Mouse (Mus musculus): ENCODE results near the gene Mdn1. TPM values are rescaled to one million over a fixed set of nuclear protein-coding genes. Genes with fewer than 3 reads are reported as not detected.

Gene Mdn1
- polyA plus RNA-seq (2014; fragmentation: Nextera tagmentation; extraction: Ambion mirVana) = 12.3 and 20.1 TPM in 2 replicates

DNA sequence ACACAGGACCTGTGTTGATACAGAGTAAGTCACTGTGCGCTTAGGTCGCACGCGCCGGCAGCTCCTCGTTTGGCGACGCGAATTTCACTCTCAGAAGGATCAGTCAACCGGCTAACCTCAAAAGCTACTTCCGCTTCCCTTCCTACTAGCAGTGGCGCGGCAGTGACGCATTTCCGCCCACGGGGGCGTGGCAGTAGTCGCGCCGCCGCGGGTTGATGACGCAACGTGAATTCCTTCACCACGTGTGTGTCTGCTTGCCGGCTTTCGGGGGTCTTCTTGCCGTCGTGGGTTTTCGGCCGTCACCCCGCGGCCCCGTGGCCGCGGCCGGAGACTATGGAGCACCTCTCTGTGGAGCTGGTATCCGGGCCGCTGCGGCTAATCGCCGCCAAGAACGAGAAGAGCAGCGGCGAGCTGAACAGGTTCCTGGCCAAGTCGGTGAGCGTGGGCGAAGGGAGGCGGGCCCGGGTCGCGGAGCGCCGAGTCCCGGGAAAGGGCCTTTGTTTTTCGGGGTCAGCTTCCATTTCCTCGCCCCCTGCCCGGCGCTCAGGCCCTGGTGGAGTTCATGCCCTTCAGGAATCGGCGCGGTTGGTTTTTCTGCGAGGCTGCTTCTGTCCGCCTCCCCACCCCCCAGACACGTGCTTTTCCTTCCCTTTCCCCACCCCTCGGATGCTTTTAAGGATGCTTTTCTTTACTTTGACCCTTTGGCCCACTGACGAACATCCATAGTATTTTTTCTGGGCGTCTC lies at the start of gene Mdn1:
TSS of gene Mdn1 (plus strand) at position 202 of the 745 bp plus-strand sequence.
- ATAC-seq (peak; percentile 97), DNase-seq (ENCODE audit: low spot score) (peak; percentile 98)
- WGBS = under 1% methylated on average over 65 of the region's 68 CpGs
- Histone ChIP-seq H3K4me1 (ENCODE audit: control insufficient read depth, insufficient read depth, low read length) (peaks cover 7% of the 10 kb centered on the region), H3K9ac (ENCODE audit: low read length) (peak within 1 kb of the TSS; percentile 70), H3K4me3 (ENCODE audit: low read depth, low read length) (peak within 1 kb of the TSS; percentile 95), H3K27me3 (replicated peaks; ENCODE audit: control insufficient read depth, insufficient read depth, low read length) (no peaks in the 10 kb centered on the region), H3K9me3 (replicated peaks; ENCODE audit: control insufficient read depth, low read length) (no peaks in the 10 kb centered on the region), H3K36me3 (ENCODE audit: control insufficient read depth, insufficient read depth, low read length) (peaks cover 13% of the 10 kb centered on the region), H3K27ac (ENCODE audit: low read depth, low read length) (peak within 1 kb of the TSS; percentile 82), H3K4me2 (ENCODE audit: low read length) (peak within 1 kb of the TSS; percentile 73)

DNA sequence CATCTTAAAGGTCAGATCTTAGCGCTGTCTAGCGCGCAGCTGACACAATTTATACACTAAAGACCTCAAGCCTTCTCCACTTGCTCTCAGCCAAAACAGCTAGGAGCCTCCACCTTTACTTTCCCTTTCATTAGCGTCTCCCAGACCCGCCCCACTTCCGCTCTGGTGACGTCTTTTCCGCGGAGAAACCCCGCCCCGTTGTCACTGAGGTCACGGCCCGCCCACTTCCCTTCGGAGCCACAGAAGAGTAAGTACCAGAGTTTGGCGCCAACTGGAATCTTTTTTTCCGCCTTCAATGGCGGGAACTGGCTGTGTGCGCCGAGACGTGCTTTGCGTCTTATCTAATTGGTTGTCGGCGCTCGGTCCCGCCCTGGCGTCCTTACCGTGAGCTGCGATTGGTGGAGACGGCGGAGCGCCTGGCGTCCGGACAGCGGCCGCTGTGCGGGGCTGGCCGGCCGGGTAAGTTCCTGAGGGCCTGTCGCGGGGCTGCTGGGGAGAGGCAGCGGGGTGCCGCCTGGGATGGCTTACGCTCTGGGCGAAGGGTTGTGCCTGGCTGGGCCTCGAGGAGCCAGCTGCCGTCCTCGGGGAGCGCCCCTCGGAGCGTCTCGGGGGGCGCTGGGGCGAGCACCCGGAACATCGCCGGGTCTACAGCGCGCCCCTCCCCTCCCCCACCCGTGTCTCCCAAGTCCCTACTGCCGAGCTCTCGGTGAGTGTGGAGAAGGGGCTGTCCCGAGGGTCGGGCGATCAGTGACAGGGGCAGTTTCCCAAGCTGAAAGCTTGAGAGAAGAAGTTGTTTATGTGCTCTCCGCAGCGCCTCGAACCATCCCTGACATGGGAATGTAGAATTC lies 41.7 kb upstream of the Mdn1 start, which contains the start of gene Casp8ap2:
TSS of gene Casp8ap2 (plus strand) at position 418 of the 848 bp plus-strand sequence.
- DNase-seq (ENCODE audit: low spot score) (peak; percentile 100), ATAC-seq (peak; percentile 100)
- peak within 1 kb of the TSS; percentile 80 for H3K4me3 ChIP-seq (ENCODE audit: low read depth, low read length)
- H3K36me3 ChIP-seq (ENCODE audit: control insufficient read depth, insufficient read depth, low read length) = 0 out of 2 replicates have a peak, but pooled peaks cover 4% of the 10 kb centered on the region
- H3K4me2 ChIP-seq (ENCODE audit: low read length) = peak within 1 kb of the TSS; percentile 66
- H3K4me1 ChIP-seq (ENCODE audit: control insufficient read depth, insufficient read depth, low read length) = peaks cover 11% of the 10 kb centered on the region; the same call in 1 of the 2 replicates
- WGBS = under 1% methylated on average over 66 of the region's 67 CpGs
- no peaks in the 10 kb centered on the region for H3K27me3 ChIP-seq (replicated peaks; ENCODE audit: control insufficient read depth, insufficient read depth, low read length)
- H3K27ac ChIP-seq (ENCODE audit: low read depth, low read length) = peak within 1 kb of the TSS; percentile 80
- H3K9ac ChIP-seq (ENCODE audit: low read length) = peak within 1 kb of the TSS; percentile 72
- no peaks in the 10 kb centered on the region for H3K9me3 ChIP-seq (replicated peaks; ENCODE audit: control insufficient read depth, low read length)

- ATAC-seq = no peak
- Histone ChIP-seq H3K9me3 (replicated peaks; ENCODE audit: control insufficient read depth, low read length) (no peaks in the 10 kb centered on the region), H3K4me3 (ENCODE audit: low read depth, low read length) (no peak overlapping the region), H3K27ac (ENCODE audit: low read depth, low read length) (no peak overlapping the region), H3K9ac (ENCODE audit: low read length) (no peak overlapping the region), H3K27me3 (replicated peaks; ENCODE audit: control insufficient read depth, insufficient read depth, low read length) (no peaks in the 10 kb centered on the region), H3K36me3 (ENCODE audit: control insufficient read depth, insufficient read depth, low read length) (peaks cover 11% of the 10 kb centered on the region; the same call in 1 of the 2 replicates), H3K4me1 (ENCODE audit: control insufficient read depth, insufficient read depth, low read length) (peaks cover 2% of the 10 kb centered on the region; the same call in 1 of the 2 replicates), H3K4me2 (ENCODE audit: low read length) (no peak overlapping the region)
- DNase-seq (ENCODE audit: low spot score) = no peak
Measured at GRCm38 (mm10) chr4:32621637-32622036, 35.3 kb upstream of the Mdn1 start.

DNA sequence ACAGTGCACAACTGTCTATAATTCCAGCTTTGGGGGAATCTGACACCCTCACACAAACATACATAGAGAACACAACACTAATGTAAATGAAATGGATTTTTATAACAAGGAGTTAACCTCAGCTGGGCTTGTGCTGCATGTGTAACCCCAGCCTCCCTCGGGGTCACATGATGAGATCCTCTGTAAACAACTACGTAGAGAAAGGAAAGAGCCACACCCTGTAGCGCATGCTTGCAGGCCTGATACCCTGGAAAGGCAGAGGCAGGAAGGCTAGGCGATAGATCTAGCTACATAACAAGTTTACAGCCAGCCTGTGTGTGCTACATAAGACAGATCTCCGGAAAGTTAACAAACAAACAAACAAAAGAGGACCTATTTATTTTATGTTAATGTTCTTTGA lies 5.2 kb upstream of the Mdn1 start:
- no peak overlapping the region for H3K4me3 ChIP-seq (ENCODE audit: low read depth, low read length)
- H3K4me1 ChIP-seq (ENCODE audit: control insufficient read depth, insufficient read depth, low read length) = no peaks in the 10 kb centered on the region
- no peak overlapping the region for H3K27ac ChIP-seq (ENCODE audit: low read depth, low read length)
- no peak for DNase-seq (ENCODE audit: low spot score)
- WGBS = 91% methylated on average over 5 of the region's 5 CpGs
- no peak overlapping the region for H3K9ac ChIP-seq (ENCODE audit: low read length)
- no peak for ATAC-seq
- peaks cover 33% of the 10 kb centered on the region for H3K36me3 ChIP-seq (ENCODE audit: control insufficient read depth, insufficient read depth, low read length)
- no peak overlapping the region for H3K4me2 ChIP-seq (ENCODE audit: low read length)
- no peaks in the 10 kb centered on the region for H3K27me3 ChIP-seq (replicated peaks; ENCODE audit: control insufficient read depth, insufficient read depth, low read length)
- no peaks in the 10 kb centered on the region for H3K9me3 ChIP-seq (replicated peaks; ENCODE audit: control insufficient read depth, low read length)

- H3K9ac ChIP-seq (ENCODE audit: low read length) = peak overlapping the region; percentile 70
- no peaks in the 10 kb centered on the region for H3K9me3 ChIP-seq (replicated peaks; ENCODE audit: control insufficient read depth, low read length)
- H3K27ac ChIP-seq (ENCODE audit: low read depth, low read length) = peak overlapping the region; percentile 82
- ATAC-seq (peak; percentile 48), DNase-seq (ENCODE audit: low spot score) (peak; percentile 10)
- H3K4me2 ChIP-seq (ENCODE audit: low read length) = peak overlapping the region; percentile 73
- no peaks in the 10 kb centered on the region for H3K27me3 ChIP-seq (replicated peaks; ENCODE audit: control insufficient read depth, insufficient read depth, low read length)
- peak overlapping the region; percentile 95 for H3K4me3 ChIP-seq (ENCODE audit: low read depth, low read length)
- WGBS = 53% methylated on average over 11 of the region's 11 CpGs
- H3K4me1 ChIP-seq (ENCODE audit: control insufficient read depth, insufficient read depth, low read length) = peaks cover 7% of the 10 kb centered on the region
- H3K36me3 ChIP-seq (ENCODE audit: control insufficient read depth, insufficient read depth, low read length) = peaks cover 17% of the 10 kb centered on the region
Measured at GRCm38 (mm10) chr4:32656146-32656904, 594 bp upstream of the Mdn1 start.

DNA sequence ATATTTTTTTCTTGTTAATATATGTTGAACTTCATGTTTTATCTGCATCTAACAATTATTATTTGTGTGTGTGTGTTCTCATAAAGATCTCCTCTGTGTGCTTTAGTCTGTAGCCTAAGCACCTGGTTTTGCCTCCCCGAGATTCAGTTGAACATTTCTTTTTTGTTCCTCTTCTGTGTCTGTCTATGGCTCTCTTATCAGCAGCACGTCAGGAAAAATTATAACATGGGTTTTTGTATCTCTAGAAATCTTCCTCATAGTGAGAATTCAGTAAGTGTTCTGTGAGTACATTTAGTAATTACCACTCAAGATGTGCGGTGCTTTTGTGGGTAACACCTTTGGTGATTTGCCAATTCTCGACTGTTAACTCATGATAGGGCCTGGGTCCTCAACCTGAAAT lies 8.9 kb downstream of the Mdn1 start:
- ATAC-seq = no peak

DNA sequence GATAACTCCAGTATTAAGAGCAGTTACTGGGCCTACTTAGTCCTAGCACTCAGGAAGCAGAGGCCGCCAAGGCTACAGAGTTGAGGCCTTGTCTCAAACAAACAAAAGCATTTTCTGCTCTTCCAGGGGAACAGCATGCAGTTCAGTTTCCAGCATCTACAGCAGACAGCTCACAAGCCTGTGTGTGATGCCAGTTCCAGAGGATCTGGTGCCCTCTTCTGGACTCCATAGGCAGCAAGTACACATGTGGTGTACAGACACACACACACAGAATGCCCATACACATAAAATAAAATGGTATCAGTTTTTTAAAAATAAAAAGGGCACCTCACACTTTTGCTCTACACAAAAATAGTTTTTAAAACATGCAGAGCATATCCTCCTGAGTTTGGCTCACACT lies 11.4 kb downstream of the Mdn1 start:
- no peaks in the 10 kb centered on the region for H3K9me3 ChIP-seq (replicated peaks; ENCODE audit: control insufficient read depth, low read length)
- H3K4me1 ChIP-seq (ENCODE audit: control insufficient read depth, insufficient read depth, low read length) = no peaks in the 10 kb centered on the region
- H3K27ac ChIP-seq (ENCODE audit: low read depth, low read length) = no peak overlapping the region
- WGBS = 86% methylated on average over 1 of the region's 1 CpGs
- no peak overlapping the region for H3K9ac ChIP-seq (ENCODE audit: low read length)
- H3K4me2 ChIP-seq (ENCODE audit: low read length) = no peak overlapping the region
- peak; percentile 36 for DNase-seq (ENCODE audit: low spot score)
- no peaks in the 10 kb centered on the region for H3K27me3 ChIP-seq (replicated peaks; ENCODE audit: control insufficient read depth, insufficient read depth, low read length)
- H3K36me3 ChIP-seq (ENCODE audit: control insufficient read depth, insufficient read depth, low read length) = peaks cover 82% of the 10 kb centered on the region
- H3K4me3 ChIP-seq (ENCODE audit: low read depth, low read length) = no peak overlapping the region
- no peak for ATAC-seq

More for the DNA sequence above, 8.9 kb downstream of the Mdn1 start:
- H3K27me3 ChIP-seq (replicated peaks; ENCODE audit: control insufficient read depth, insufficient read depth, low read length) = no peaks in the 10 kb centered on the region
- no peak overlapping the region for H3K27ac ChIP-seq (ENCODE audit: low read depth, low read length)
- no peak for DNase-seq (ENCODE audit: low spot score)
- no peaks in the 10 kb centered on the region for H3K4me1 ChIP-seq (ENCODE audit: control insufficient read depth, insufficient read depth, low read length)
- H3K36me3 ChIP-seq (ENCODE audit: control insufficient read depth, insufficient read depth, low read length) = peaks cover 67% of the 10 kb centered on the region
- H3K4me2 ChIP-seq (ENCODE audit: low read length) = no peak overlapping the region
- no peak overlapping the region for H3K4me3 ChIP-seq (ENCODE audit: low read depth, low read length)
- 84% methylated on average over 4 of the region's 4 CpGs for WGBS
- H3K9ac ChIP-seq (ENCODE audit: low read length) = no peak overlapping the region
- no peaks in the 10 kb centered on the region for H3K9me3 ChIP-seq (replicated peaks; ENCODE audit: control insufficient read depth, low read length)

GRCm38 (mm10) chr4:32669825-32670224 lies 12.9 kb downstream of the Mdn1 start:
- WGBS = 86% methylated on average over 2 of the region's 2 CpGs
- no peaks in the 10 kb centered on the region for H3K27me3 ChIP-seq (replicated peaks; ENCODE audit: control insufficient read depth, insufficient read depth, low read length)
- no peaks in the 10 kb centered on the region for H3K9me3 ChIP-seq (replicated peaks; ENCODE audit: control insufficient read depth, low read length)
- H3K36me3 ChIP-seq (ENCODE audit: control insufficient read depth, insufficient read depth, low read length) = peaks cover 83% of the 10 kb centered on the region
- ATAC-seq (no peak), DNase-seq (ENCODE audit: low spot score) (no peak)
- no peak overlapping the region for H3K9ac ChIP-seq (ENCODE audit: low read length)
- H3K4me3 ChIP-seq (ENCODE audit: low read depth, low read length) = no peak overlapping the region
- no peaks in the 10 kb centered on the region for H3K4me1 ChIP-seq (ENCODE audit: control insufficient read depth, insufficient read depth, low read length)
- no peak overlapping the region for H3K4me2 ChIP-seq (ENCODE audit: low read length)
- no peak overlapping the region for H3K27ac ChIP-seq (ENCODE audit: low read depth, low read length)
